14 mouse cellular contexts compared by ENCODE assay signal in genomic region chr2:156289552-156290160, GRCm38 (mm10). TPM values are rescaled to one million over a fixed set of nuclear protein-coding genes. Genes with fewer than 3 reads are reported as not detected.
DNase-seq lines count a peak whose midpoint lies in the region; ATAC-seq and TF ChIP-seq lines count a peak whose summit lies in the region.
"Had no signal": no experiment of that assay in that cellular context is flagged by ENCODE, and none has a peak within 500 bp of the region (broad histone marks: within the 10 kb centered on the region; RNA-seq: fewer than 3 reads in every experiment).

No protein-coding gene starts in this region.

- peak; percentile 56; the same call in 1 of the 2 replicates for ATAC-seq in cerebellum, adult (ENCODE audit: insufficient number of reproducible peaks, low FRiP score, low TSS enrichment)
- ATAC-seq: intestine, postnatal 0 days had no signal

- no peak for TF ChIP-seq CTCF in layer of hippocampus, adult 2 months (conservative IDR thresholded peaks at IDR 0.05)

- peak overlapping the region; percentile 75 for H3K27ac ChIP-seq in layer of hippocampus, adult 2 months
- H3K27ac ChIP-seq: embryonic facial prominence, embryonic 10.5 days; hindbrain, embryonic 10.5 days; limb, embryonic 13.5 days; lung, embryonic 15.5 days had no signal

- DNase-seq in cerebellum, postnatal 4 days (ENCODE audit: low spot score in 2 of 2), result no peak
- peak in 1 of 2 experiments; percentile 41 for DNase-seq in layer of hippocampus, adult 2 months (ENCODE audit: low spot score in 2 of 2)
- no peak for DNase-seq in layer of hippocampus, postnatal 10 days (ENCODE audit: low spot score in 2 of 2)
- peak; percentile 54 for DNase-seq in ZHBTc4 (ENCODE audit: low read depth, low spot score)
- DNase-seq in cerebellum, postnatal 10 days, result peak; percentile 58 to 67
- no peak for DNase-seq in retina, postnatal 1 day
- DNase-seq in spleen, adult 12 weeks (ENCODE audit: low spot score), result no peak
- DNase-seq: B cell, adult 2 months had no signal

- no peak overlapping the region for H3K4me3 ChIP-seq in layer of hippocampus, adult 2 months
- H3K4me3 ChIP-seq: embryonic facial prominence, embryonic 10.5 days; hindbrain, embryonic 10.5 days; limb, embryonic 13.5 days; lung, embryonic 15.5 days had no signal

RNA-seq across cellular contexts. Expression of gene Cnbd2, which starts 22.4 kb away (rescaled TPM):
- total RNA-seq in layer of hippocampus, adult 2 months (2021), result 1 to 10 TPM; 5.1 to 5.4 TPM
- total RNA-seq in layer of hippocampus, postnatal 10 days (2021), result 1 to 10 TPM; 2.9 to 4.7 TPM

RNA-seq across cellular contexts. Expression of gene Scand1, which starts 22.8 kb away (rescaled TPM):
- total RNA-seq in layer of hippocampus, adult 2 months (2021), result 10 to 100 TPM; 86.5 to 97.6 TPM
- total RNA-seq in layer of hippocampus, postnatal 10 days (2021), result 100 to 1,000 TPM; 116 to 132 TPM

Comparison
In these comparisons a context has a peak if more than half of its experiments do, and no peak if none do; other contexts are left out.
1. DNase-seq: peak in ZHBTc4 (single experiment) and cerebellum, postnatal 10 days (2 of 2); none in cerebellum, postnatal 4 days (0 of 2), layer of hippocampus, postnatal 10 days (0 of 2), retina, postnatal 1 day (single experiment) and spleen, adult 12 weeks (single experiment).